Mouse (Mus musculus) lung, adult 2 months (tissue): ENCODE measurements around the gene Ms4a6b. TPM values are rescaled to one million over a fixed set of nuclear protein-coding genes. Genes with fewer than 3 reads are reported as not detected.
"Not testable (repeated sequence)": the region's sequence is repeated elsewhere in the genome, so short reads cannot be mapped to it uniquely, and the experiment has no call there.

ENCODE experiments used
- DNase-seq: peaks from one replicate; pipeline ENCODE4 v3.0.0; 2022
- H3K4me1 ChIP-seq: fragments of 200-500 bp; 2 replicates; pipeline ENCODE4 v1.6.1; 2011; ENCODE audit warnings: low read length; ENCODE audit not compliant: control insufficient read depth, insufficient read depth
- H3K4me3 ChIP-seq: fragments of 200-500 bp; replicated peaks from 2 replicates; pipeline ENCODE3; 2011; ENCODE audit warnings: low read depth, mild to moderate bottlenecking, control low read depth, low read length; ENCODE audit errors: extremely low read depth
- CTCF ChIP-seq: fragments of 200-500 bp; IDR thresholded peaks from 2 replicates; pipeline ENCODE4 v1.5.1; 2011; ENCODE audit warnings: mild to moderate bottlenecking, low read length, control low read depth; ENCODE audit not compliant: insufficient read depth
- POLR2A ChIP-seq: fragments of 200-500 bp; IDR thresholded peaks from 2 replicates; pipeline ENCODE4 v1.6.1; 2011; ENCODE audit warnings: low read depth, mild to moderate bottlenecking, control low read depth, low read length, borderline replicate concordance; ENCODE audit errors: extremely low read depth
- WGBS: fragments of 180-500 bp; shearing (Covaris S2); methylation state at CpG from one replicate; pipeline ENCODE4 v1.1.7; 2018; 5-methylcytosine and 5-hydroxymethylcytosine counted together
- polyA plus RNA-seq: library from polyadenylated mRNA; depleted of rRNA; stranded (reverse); fragments of >200 nt; gene quantifications from 2 replicates; pipeline ENCODE4 v1.2.3, GENCODE M21; 2012

The Ms4a6b gene
- polyA plus RNA-seq, 1 experiment = 7.2 TPM

- Histone ChIP-seq H3K4me1 (no peaks in the 10 kb centered on the region), H3K4me3 (no peak overlapping the region)
- no peak for DNase-seq
- WGBS = 45% methylated on average over 4 of the region's 4 CpGs
- TF ChIP-seq POLR2A = no peak
- TF ChIP-seq CTCF = no peak
Observed at GRCm38 (mm10) chr19:11491406-11492189, 24.7 kb upstream of the Ms4a6b start.

- Histone ChIP-seq H3K4me3 (no peak overlapping the region), H3K4me1 (no peaks in the 10 kb centered on the region)
- TF ChIP-seq CTCF (no peak), POLR2A (no peak)
- no peak for DNase-seq
- WGBS = 87% methylated on average over 1 of the region's 1 CpGs
Observed at GRCm38 (mm10) chr19:11492671-11493070, 23.6 kb upstream of the Ms4a6b start.

GRCm38 (mm10) chr19:11494519-11494918, 21.8 kb upstream of the Ms4a6b start:
- DNase-seq = no peak
- 68% methylated on average over 3 of the region's 3 CpGs for WGBS

GRCm38 (mm10) chr19:11496361-11496760, 20.0 kb upstream of the Ms4a6b start:
- 74% methylated on average over 6 of the region's 6 CpGs for WGBS
- no peaks in the 10 kb centered on the region for H3K4me1 ChIP-seq
- TF ChIP-seq POLR2A (no peak), CTCF (no peak)
- DNase-seq = no peak
- H3K4me3 ChIP-seq = no peak overlapping the region

More at GRCm38 (mm10) chr19:11494519-11494918, 21.8 kb upstream of the Ms4a6b start:
- Histone ChIP-seq H3K4me1 (no peaks in the 10 kb centered on the region), H3K4me3 (no peak overlapping the region)
- no peak for TF ChIP-seq POLR2A
- no peak for TF ChIP-seq CTCF

- 64% methylated on average over 1 of the region's 1 CpGs for WGBS
- H3K4me3 ChIP-seq, DNase-seq, H3K4me1 ChIP-seq: not testable (repeated sequence)
Observed at GRCm38 (mm10) chr19:11497300-11497699, 19.0 kb upstream of the Ms4a6b start.

DNA sequence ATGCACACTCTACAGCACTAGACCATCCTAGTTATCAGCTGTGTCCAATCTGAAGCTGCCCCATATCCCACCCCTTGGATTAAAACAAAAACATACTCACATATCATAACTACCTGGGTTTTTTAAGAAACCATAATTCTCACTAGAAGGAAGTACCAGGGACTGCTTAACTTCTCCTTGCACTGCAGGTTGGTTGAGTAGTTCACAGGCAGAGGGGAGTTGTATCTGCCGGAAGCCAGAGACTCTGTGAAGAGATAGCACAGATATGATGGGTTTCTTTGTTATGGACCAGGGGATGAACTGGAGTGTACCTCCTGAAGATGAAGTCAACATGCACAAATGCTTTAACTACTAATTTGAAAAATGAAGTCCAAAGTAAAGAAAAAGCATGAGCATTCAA, 15.5 kb upstream of the Ms4a6b start:
- no peaks in the 10 kb centered on the region for H3K4me1 ChIP-seq
- WGBS = 70% methylated on average over 1 of the region's 1 CpGs

GRCm38 (mm10) chr19:11501326-11501725, 15.0 kb upstream of the Ms4a6b start:
- DNase-seq = no peak
- WGBS = 79% methylated on average over 4 of the region's 4 CpGs
- TF ChIP-seq CTCF = no peak

More for the DNA sequence above, 15.5 kb upstream of the Ms4a6b start:
- TF ChIP-seq POLR2A (no peak), CTCF (no peak)
- DNase-seq = no peak
- no peak overlapping the region for H3K4me3 ChIP-seq

GRCm38 (mm10) chr19:11504857-11505256, 11.5 kb upstream of the Ms4a6b start:
- Histone ChIP-seq H3K4me1 (no peaks in the 10 kb centered on the region), H3K4me3 (no peak overlapping the region)
- no peak for DNase-seq
- TF ChIP-seq POLR2A = no peak
- TF ChIP-seq CTCF = no peak
- WGBS = 72% methylated on average over 1 of the region's 1 CpGs

More at GRCm38 (mm10) chr19:11501326-11501725, 15.0 kb upstream of the Ms4a6b start:
- H3K4me3 ChIP-seq = no peak overlapping the region
- no peaks in the 10 kb centered on the region for H3K4me1 ChIP-seq

DNA sequence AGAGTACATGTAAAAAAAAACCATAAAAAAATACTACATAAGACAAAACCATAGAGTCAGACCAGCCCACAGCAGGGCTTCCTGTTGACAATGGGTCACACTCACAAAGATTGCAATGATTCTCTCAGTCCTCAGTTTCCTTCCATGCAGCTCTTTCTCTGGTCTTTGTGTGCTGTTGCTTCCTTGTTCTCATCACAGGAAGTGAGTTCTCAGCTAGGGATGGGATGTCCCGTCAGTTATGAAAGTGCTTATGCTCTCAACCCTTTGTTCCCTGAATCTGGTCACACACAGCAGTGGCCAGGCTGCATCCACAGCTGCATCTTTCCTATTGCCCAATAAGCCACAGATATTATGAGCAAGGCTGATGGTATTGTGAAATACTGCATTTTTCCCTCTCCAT, 2.9 kb upstream of the Ms4a6b start:
- no peaks in the 10 kb centered on the region; the same call in 1 of the 2 replicates for H3K4me1 ChIP-seq
- DNase-seq = no peak
- TF ChIP-seq CTCF = no peak
- no peak for TF ChIP-seq POLR2A
- no peak overlapping the region for H3K4me3 ChIP-seq
- WGBS = 43% methylated on average over 1 of the region's 1 CpGs

DNA sequence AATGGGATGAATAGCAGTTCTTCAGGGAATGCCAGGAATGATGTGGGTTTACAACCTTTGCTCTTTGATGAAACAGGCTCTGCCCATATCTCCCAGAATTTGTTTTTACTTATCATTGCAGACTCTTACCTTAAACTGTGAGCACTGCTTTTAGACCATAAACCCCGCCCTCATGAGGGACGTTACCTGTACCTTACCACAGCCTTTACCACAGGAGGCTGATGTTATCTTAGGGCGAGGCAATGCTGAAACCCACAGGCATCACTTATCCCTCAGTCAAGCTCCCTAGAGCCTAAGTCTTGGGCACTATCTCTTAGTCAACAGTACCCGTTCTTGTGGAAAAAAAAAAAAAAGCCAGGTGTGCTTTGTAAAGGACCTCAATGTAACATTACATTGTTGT, 533 bp downstream of the Ms4a6b start:
- 54% methylated on average over 4 of the region's 4 CpGs for WGBS
- Histone ChIP-seq H3K4me3 (no peak overlapping the region), H3K4me1 (no peaks in the 10 kb centered on the region; the same call in 1 of the 2 replicates)
- no peak for DNase-seq
- TF ChIP-seq POLR2A (no peak), CTCF (no peak)

- 15% methylated on average over 1 of the region's 1 CpGs for WGBS
- not testable (repeated sequence) for H3K4me3 ChIP-seq, DNase-seq, H3K4me1 ChIP-seq
Observed at GRCm38 (mm10) chr19:11517373-11517772, 1.1 kb downstream of the Ms4a6b start.

- not testable (repeated sequence) for H3K4me3 ChIP-seq, DNase-seq, H3K4me1 ChIP-seq
- WGBS = 60% methylated on average over 2 of the region's 2 CpGs
Observed at GRCm38 (mm10) chr19:11518356-11518755, 2.0 kb downstream of the Ms4a6b start.
